Mouse (Mus musculus) layer of hippocampus, postnatal 14 days (tissue): ENCODE results near the gene Milr1. TPM values are rescaled to one million over a fixed set of nuclear protein-coding genes. Genes with fewer than 3 reads are reported as not detected.
"Not testable (repeated sequence)": the region's sequence is repeated elsewhere in the genome, so short reads cannot be mapped to it uniquely, and the experiment has no call there.

Experiments
- DNase-seq, 2 experiments: peaks; one replicate each; pipeline ENCODE4 v3.0.0; 2021 to 2022; ENCODE audit warnings: low spot score in 2 of 2, mixed read lengths in 1 of 2
- total RNA-seq, 2 experiments: library from RNA; stranded (reverse); gene quantifications; 2 replicates each; pipeline ENCODE4 v1.2.3; 2021

Milr1 gene
- total RNA-seq, 2 experiments from 2014 or later: not detected

- DNase-seq: no peak
Observed at GRCm38 (mm10) chr11:106773061-106773460, 22.0 kb downstream of the Milr1 start.

GRCm38 (mm10) chr11:106776960-106777359, 25.9 kb downstream of the Milr1 start:
- no peak for DNase-seq

- no peak for DNase-seq
Observed at GRCm38 (mm10) chr11:106777395-106777794, 26.4 kb downstream of the Milr1 start.

- no peak for DNase-seq
Observed at GRCm38 (mm10) chr11:106778132-106778531, 27.1 kb downstream of the Milr1 start.

- DNase-seq: no peak
Observed at GRCm38 (mm10) chr11:106778589-106779387, 27.8 kb downstream of the Milr1 start.

- peak; percentile 90 to 93 for DNase-seq
Observed at GRCm38 (mm10) chr11:106779388-106780088, 28.5 kb downstream of the Milr1 start, which contains the start of gene Polg2. TSS of gene Polg2 (minus strand) at chr11:106779537.

- DNase-seq: no peak
Observed at GRCm38 (mm10) chr11:106780089-106780425, 29.0 kb downstream of the Milr1 start.

- no peak for DNase-seq
Observed at GRCm38 (mm10) chr11:106780590-106781220, 29.7 kb downstream of the Milr1 start.

GRCm38 (mm10) chr11:106782271-106782670, 31.2 kb downstream of the Milr1 start:
- DNase-seq: not testable (repeated sequence)

- no peak for DNase-seq
Observed at GRCm38 (mm10) chr11:106782841-106783764, 32.1 kb downstream of the Milr1 start.

- DNase-seq: no peak
Observed at GRCm38 (mm10) chr11:106784476-106784875, 33.5 kb downstream of the Milr1 start.

- DNase-seq: no peak
Observed at GRCm38 (mm10) chr11:106785043-106785442, 34.0 kb downstream of the Milr1 start.

- peak; percentile 87 to 91 for DNase-seq
Observed at GRCm38 (mm10) chr11:106787131-106788025, 36.4 kb downstream of the Milr1 start.

- DNase-seq: peak; percentile 98 to 100
Observed at GRCm38 (mm10) chr11:106788026-106788774, 37.2 kb downstream of the Milr1 start.

- peak in 1 of 2 experiments; percentile 97 for DNase-seq
Observed at GRCm38 (mm10) chr11:106788775-106789459, 37.9 kb downstream of the Milr1 start, which contains the start of the genes Ddx5 and Cep95. TSS of gene Ddx5 (minus strand) at chr11:106789185. TSS of gene Cep95 (plus strand) at chr11:106789252.

- no peak for DNase-seq
Observed at GRCm38 (mm10) chr11:106789649-106790048, 38.6 kb downstream of the Milr1 start.

- DNase-seq: no peak
Observed at GRCm38 (mm10) chr11:106793846-106794245, 42.8 kb downstream of the Milr1 start.

- no peak for DNase-seq
Observed at GRCm38 (mm10) chr11:106795679-106796078, 44.7 kb downstream of the Milr1 start.
